In the genomic region with DNA sequence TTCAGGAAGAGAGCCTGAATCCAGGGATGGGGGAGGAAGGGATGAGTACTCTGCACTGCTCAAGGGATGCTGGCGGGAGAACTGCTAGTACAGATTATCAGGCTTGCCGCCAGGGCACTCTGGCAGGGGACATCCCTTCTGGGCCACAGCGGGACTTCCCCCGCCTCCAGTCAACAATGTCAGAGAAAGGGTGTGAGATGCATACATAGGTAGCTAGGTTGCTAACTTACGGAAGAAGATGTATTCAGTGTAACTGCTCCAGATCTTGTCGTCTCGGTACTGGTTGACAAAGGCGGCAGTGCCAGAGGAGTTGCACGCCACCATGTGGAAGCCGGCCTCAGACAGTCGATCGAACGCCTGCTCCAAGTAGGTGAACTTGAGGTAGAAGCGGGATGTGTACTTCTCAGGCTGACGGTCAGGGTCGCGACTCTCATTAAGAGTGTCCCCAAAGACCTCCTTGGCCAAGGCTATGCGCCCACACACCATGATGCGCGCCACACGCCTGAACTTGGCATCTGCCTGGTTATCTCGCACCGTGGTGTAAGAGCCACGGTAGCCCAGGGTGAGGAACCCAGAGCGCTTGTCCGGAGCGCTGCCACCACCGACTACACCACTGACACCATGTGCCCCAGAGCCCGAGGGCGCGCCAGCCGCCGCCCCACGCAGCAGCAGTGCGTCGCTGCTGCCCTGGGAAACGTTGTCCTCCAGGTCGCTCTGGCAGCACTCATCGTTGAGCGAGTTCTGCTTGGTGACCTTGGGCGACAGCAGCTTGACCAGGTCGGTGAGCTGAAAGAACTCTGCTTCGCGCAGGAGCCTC, we compare ENCODE assay signal across 8 mouse cellular contexts. TPM values are rescaled to one million over a fixed set of nuclear protein-coding genes. Genes with fewer than 3 reads are reported as not detected.
A peak's percentile ranks its signal among the peaks of the same experiment; 100 is the strongest.
DNase-seq lines count a peak whose midpoint lies in the region; ATAC-seq and TF ChIP-seq lines count a peak whose summit lies in the region.

No protein-coding gene starts in this region.

- no peaks in the 10 kb centered on the region for H3K9me3 ChIP-seq in stomach, embryonic 15.5 days

- peak; percentile 43 for ATAC-seq in activated CD4-positive, CD25-positive, alpha-beta regulatory T cell, adult 4 months
- ATAC-seq in inflammation-experienced regulatory T-cells, adult 6 months: peak; percentile 50
- ATAC-seq in megakaryocyte progenitor cell, adult 5-6 weeks (replicated peaks; ENCODE audit: poor library complexity): peak; percentile 39
- no peak for ATAC-seq in stomach, embryonic 15.5 days (ENCODE audit: insufficient read depth, low FRiP score, low read depth)
- no peak; the same call in 1 of the 2 replicates for ATAC-seq in erythroid progenitor cell, adult 5-6 weeks (replicated peaks; ENCODE audit: low FRiP score, poor library complexity, severe bottlenecking)

- peak; percentile 37 for TF ChIP-seq CTCF in left cerebral cortex, adult 2 months (IDR thresholded peaks at IDR 0.05)

- 0 out of 2 replicates have a peak overlapping the region, but pooled peaks have one; percentile 44 for H3K9ac ChIP-seq in stomach, embryonic 15.5 days

- peaks cover 11% of the 10 kb centered on the region; the same call in 1 of the 2 replicates for H3K4me1 ChIP-seq in stomach, embryonic 15.5 days

- H3K27me3 ChIP-seq in stomach, embryonic 15.5 days (replicated peaks): peaks cover 14% of the 10 kb centered on the region

- intact Hi-C loops in left cerebral cortex, adult 2 months (cut with DNase I): loop anchor here (5.0 to 10.0 kb wide), 4 partner anchors 108 to 1216 kb away; no protein-coding TSS in a partner anchor

- peak overlapping the region; percentile 59 for H3K4me3 ChIP-seq in left cerebral cortex, adult 2 months
- peak overlapping the region; percentile 58 for H3K4me3 ChIP-seq in stomach, embryonic 15.5 days (replicated peaks)

- peak overlapping the region; percentile 53; the same call in 1 of the 2 replicates for H3K27ac ChIP-seq in left cerebral cortex, adult 2 months
- H3K27ac ChIP-seq in stomach, embryonic 15.5 days: no peak overlapping the region

- 1% methylated on average over 44 of the region's 44 CpGs for WGBS in stomach, embryonic 15.5 days

- peak; percentile 91 for DNase-seq in cerebellum, adult 9-11 months
- peak; percentile 16 to 38 for DNase-seq in frontal cortex, postnatal 10 days (ENCODE audit: low spot score in 2 of 2)
- peak; percentile 49 to 55 for DNase-seq in left cerebral cortex, adult 2 months (ENCODE audit: extremely low spot score in 1 of 2, low spot score in 2 of 2)

- peak overlapping the region; percentile 92 for H3K4me2 ChIP-seq in stomach, embryonic 15.5 days

- no peaks in the 10 kb centered on the region for H3K36me3 ChIP-seq in stomach, embryonic 15.5 days

RNA-seq across cellular contexts. Expression of a gene that starts 1.2 kb away (rescaled TPM):
- polyA plus RNA-seq in activated CD4-positive, CD25-positive, alpha-beta regulatory T cell, adult 4 months (2017; shearing (Covaris generic)): not detected
- not detected for polyA plus RNA-seq in inflammation-experienced regulatory T-cells, adult 6 months (2017; shearing (Covaris generic))
- total RNA-seq in left cerebral cortex, adult 2 months (2021): 1 to 10 TPM; 8.8 to 9.1 TPM
- total RNA-seq in megakaryocyte progenitor cell, adult 5-6 weeks (2015): not detected in 2 replicates
- not detected in 2 replicates for total RNA-seq in megakaryocyte progenitor cell, adult 5-6 weeks (2017)
- polyA plus RNA-seq in stomach, embryonic 15.5 days (2015; fragmentation: Nextera tagmentation; extraction: Ambion mirVana): 2.8 and 3.2 TPM in 2 replicates
- total RNA-seq in erythroid progenitor cell, adult 5-6 weeks (2015; ENCODE audit: low replicate concordance): not detected in 2 replicates
- total RNA-seq in erythroid progenitor cell, adult 5-6 weeks (2017; ENCODE audit: low replicate concordance): not detected in 2 replicates

Comparison
In these comparisons a context has a peak if more than half of its experiments do, and no peak if none do; other contexts are left out.
1. ATAC-seq: peak in activated CD4-positive, CD25-positive, alpha-beta regulatory T cell, adult 4 months (single experiment), inflammation-experienced regulatory T-cells, adult 6 months (single experiment) and megakaryocyte progenitor cell, adult 5-6 weeks (single experiment); none in stomach, embryonic 15.5 days (single experiment) and erythroid progenitor cell, adult 5-6 weeks (single experiment).
2. DNase-seq: peak in every context shown above with its lines; median percentile 91 in cerebellum, adult 9-11 months; 52 in left cerebral cortex, adult 2 months; 27 in frontal cortex, postnatal 10 days.
3. RNA of a gene that starts 1.2 kb away (total RNA-seq): 8.8 to 9.1 TPM in left cerebral cortex, adult 2 months; not detected in megakaryocyte progenitor cell, adult 5-6 weeks and not detected in erythroid progenitor cell, adult 5-6 weeks; every median in the first group is over 4 times any median in the second.